Mouse (Mus musculus) embryonic fibroblast, embryonic 13.5 days (primary cell): ENCODE results near the gene Axin1.

Experiments used
- CTCF ChIP-seq: IDR thresholded peaks from 2 replicates; pipeline ENCODE4 v1.5.1; 2011; ENCODE audit warnings: mild to moderate bottlenecking, control low read depth, low read length, moderate library complexity, borderline replicate concordance; ENCODE audit not compliant: insufficient read depth
- POLR2A ChIP-seq: IDR thresholded peaks from 2 replicates; pipeline ENCODE4 v1.6.1; 2011; ENCODE audit warnings: low read depth, mild to moderate bottlenecking, control low read depth, low read length, moderate library complexity

- no peak; the same call in 1 of the 2 replicates for TF ChIP-seq POLR2A
- no peak for TF ChIP-seq CTCF
Measured at GRCm38 (mm10) chr17:26094531-26095110, 43.9 kb upstream of the Axin1 start.
